Mouse (Mus musculus) mesoderm, embryonic 11.5 days (tissue): ENCODE measurements at regions not wholly inside any gene's neighbourhood (a gene's known extent, or its start where the extent isn't known, plus 50 kb on each side); places are given as distances from the start of the nearest gene placed in this dataset.
A peak's percentile ranks its signal among the peaks of the same experiment; 100 is the strongest.

Experiments
- DNase-seq: peaks from one replicate; pipeline ENCODE4 v3.0.0-alpha.2; 2012; ENCODE audit warnings: low read depth, low spot score

- DNase-seq, result no peak
Observed at GRCm38 (mm10) chr2:47053689-47054088, 1760.2 kb upstream of the Acvr2a start.

DNA sequence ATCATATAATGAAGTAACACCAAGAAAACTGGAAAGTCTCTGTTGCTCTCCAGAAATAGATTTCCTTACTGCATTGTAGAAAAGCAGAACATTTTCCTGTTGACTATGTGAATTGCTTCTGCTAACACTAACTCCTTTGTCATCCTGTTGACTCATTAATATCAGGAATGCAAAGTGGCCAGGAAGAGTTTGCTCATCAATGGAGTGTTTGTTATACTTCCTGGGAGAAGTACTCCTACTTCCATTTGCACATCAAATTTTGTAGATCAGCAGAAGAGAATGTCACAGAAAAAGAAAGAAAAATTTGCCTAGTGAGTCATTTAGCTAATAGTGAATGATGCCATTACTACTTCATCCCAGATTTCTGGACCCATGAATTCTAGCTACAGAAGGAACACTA, 1739.7 kb upstream of the Acvr2a start:
- no peak for DNase-seq

- DNase-seq, result no peak
Observed at GRCm38 (mm10) chr2:47075225-47075624, 1738.7 kb upstream of the Acvr2a start.

- peak; percentile 56 for DNase-seq
Observed at GRCm38 (mm10) chr2:47088635-47089034, 1725.3 kb upstream of the Acvr2a start.

- no peak for DNase-seq
Observed at GRCm38 (mm10) chr2:47095993-47096392, 1717.9 kb upstream of the Acvr2a start.

GRCm38 (mm10) chr2:47139435-47139834, 1674.5 kb upstream of the Acvr2a start:
- no peak for DNase-seq

DNA sequence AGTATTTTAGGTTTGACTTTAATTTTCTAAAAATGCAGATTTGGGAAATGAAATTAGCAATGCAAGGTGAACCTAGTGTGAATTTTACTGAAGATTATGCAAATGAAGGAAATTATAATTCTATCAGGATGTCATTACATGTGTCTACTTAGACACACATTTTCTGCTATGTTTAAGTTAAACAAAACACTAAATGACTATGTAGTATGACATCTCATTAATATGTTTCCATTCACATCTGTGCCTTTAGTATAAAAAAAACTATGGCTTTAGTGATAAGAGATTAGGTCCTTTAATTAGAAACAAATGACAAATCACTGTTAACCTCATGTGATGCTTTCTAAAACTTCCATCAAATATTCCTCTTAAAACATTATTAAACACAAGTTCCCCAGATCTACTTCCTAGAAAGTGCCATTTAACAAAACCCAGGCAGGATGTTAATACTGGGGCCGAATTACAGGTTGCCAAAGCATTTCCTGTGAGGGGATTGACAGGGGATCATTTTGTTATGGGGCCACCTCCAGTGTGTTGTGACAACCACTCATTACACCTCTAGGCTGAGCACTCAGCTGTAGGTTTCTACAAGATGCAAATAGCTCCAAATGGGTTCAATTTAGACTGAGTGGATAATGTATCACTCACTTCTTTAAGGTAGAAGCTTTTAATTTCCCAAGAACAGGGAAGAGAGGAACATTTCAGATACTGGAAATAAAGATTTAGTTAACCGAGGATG, 1629.7 kb upstream of the Acvr2a start:
- DNase-seq, result no peak
